1 mouse cellular context compared by ENCODE assay signal in the genomic region with DNA sequence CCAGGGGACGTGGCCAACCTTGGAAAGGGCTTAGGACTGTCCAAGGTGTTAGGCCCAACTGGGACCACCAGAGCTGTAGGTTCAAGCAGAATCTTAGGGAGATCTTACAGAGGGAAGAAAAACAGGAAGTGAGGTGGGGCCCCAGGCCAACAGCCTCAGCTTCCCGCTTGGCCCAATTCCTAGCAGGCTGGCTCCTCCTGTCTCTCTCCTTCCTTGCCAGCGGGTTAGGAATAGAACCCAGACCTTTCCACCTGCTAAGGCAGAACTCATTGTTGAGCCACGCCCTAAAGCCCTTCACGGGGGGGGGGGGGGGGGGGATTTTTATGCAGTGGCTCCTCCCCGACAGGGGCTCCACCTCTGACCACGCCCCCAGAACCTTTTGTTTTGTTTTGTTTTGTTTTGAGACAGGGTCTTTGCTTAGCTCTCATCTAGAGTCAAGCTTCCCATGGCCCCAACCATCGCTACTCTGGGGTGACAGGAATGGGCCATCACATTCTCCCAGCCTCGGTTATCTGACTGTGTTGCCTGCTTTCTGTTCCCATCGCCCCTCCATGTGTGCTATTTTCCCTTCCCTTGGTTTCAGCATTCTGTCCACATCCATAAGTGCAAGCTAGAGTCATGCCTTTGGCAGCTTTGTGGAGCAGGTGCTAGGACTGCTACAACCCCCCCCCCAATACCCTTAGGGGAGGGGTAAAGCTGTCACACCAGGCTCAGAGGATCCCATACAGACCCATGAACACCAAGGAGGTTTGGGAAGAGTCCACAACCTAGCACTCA.
A peak's percentile ranks its signal among the peaks of the same experiment; 100 is the strongest.
TF ChIP-seq lines count a peak whose summit lies in the region.

No protein-coding gene starts in this region.

TF ChIP-seq in MEL, 35 proteins besides CTCF, POLR2A, EP300 and RAD21:
- 0 out of 2 replicates have a peak, but pooled peaks have one; percentile 25 for TF ChIP-seq MAX (IDR thresholded peaks at IDR 0.05; ENCODE audit: low read length)
- no peak for TF ChIP-seq MYB (IDR thresholded peaks at IDR 0.05; ENCODE audit: low read depth, low read length)
- 0 out of 2 replicates have a peak, but pooled peaks have one; percentile 51 for TF ChIP-seq TCF12 (IDR thresholded peaks at IDR 0.05; ENCODE audit: low read depth, low read length)
- TF ChIP-seq MXI1 (IDR thresholded peaks at IDR 0.05; ENCODE audit: low read depth, low read length): peak; percentile 22; the same call in 1 of the 2 replicates
- TF ChIP-seq ELF1 (IDR thresholded peaks at IDR 0.05; ENCODE audit: low read depth, low read length): peak; percentile 58; the same call in 1 of the 2 replicates
- TF ChIP-seq SMC3 (IDR thresholded peaks at IDR 0.05; ENCODE audit: low read depth, low read length): no peak
- 0 out of 2 replicates have a peak, but pooled peaks have one; percentile 9 for TF ChIP-seq TBP (IDR thresholded peaks at IDR 0.05; ENCODE audit: low read depth, low read length)
- peak; percentile 37; the same call in 1 of the 2 replicates for TF ChIP-seq RCOR1 (IDR thresholded peaks at IDR 0.05; ENCODE audit: low read depth, low read length)
